Mouse (Mus musculus): Measurements from ENCODE around the gene Sh3kbp1.

- TF ChIP-seq POLR2A (IDR thresholded peaks at IDR 0.05; ENCODE audit: borderline replicate concordance, control insufficient read depth, low read depth, low read length) (no peak), CTCF (IDR thresholded peaks at IDR 0.05; ENCODE audit: control insufficient read depth, insufficient read depth, low read length) (no peak)
Observed at GRCm38 (mm10) chrX:159648598-159648997, 21.5 kb downstream of the Sh3kbp1 start.

Measured in bone marrow, adult 2 months (tissue).